Mouse (Mus musculus): ENCODE data around the gene Zbtb24. TPM values are rescaled to one million over a fixed set of nuclear protein-coding genes. Genes with fewer than 3 reads are reported as not detected.
A peak's percentile ranks its signal among the peaks of the same experiment; 100 is the strongest.
"Not testable (repeated sequence)": the region's sequence is repeated elsewhere in the genome, so short reads cannot be mapped to it uniquely, and the experiment has no call there.

Gene Zbtb24
- polyA plus RNA-seq (2012; rRNA removed) = 14.3 and 15.3 TPM in 2 replicates

GRCm38 (mm10) chr10:41450137-41450670 lies at the start of gene Zbtb24:
TSS of gene Zbtb24 (plus strand) at chr10:41450383.
- no peak for DNase-seq (ENCODE audit: low read depth)

DNA sequence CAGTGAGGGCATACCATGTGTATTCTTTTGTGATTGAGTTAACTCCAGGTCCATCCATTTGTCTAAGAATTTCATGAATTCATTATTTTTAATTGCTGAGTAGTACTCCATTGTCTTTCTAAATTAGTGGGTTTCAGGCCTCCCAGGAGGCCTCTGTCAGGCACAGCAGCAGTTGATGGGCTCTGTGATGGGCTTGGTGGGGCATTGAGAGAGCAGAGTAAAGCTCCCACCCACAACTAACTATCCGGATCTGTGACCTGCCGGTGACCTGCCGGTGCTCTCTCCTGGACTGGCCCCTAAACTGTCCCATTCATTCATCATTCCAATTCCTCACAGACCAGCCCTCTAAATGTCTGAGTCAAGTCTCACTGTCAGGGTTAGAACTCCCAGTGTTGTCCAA lies 49.1 kb upstream of the Zbtb24 start:
- DNase-seq (ENCODE audit: low read depth) = no peak

GRCm38 (mm10) chr10:41403364-41403763 lies 46.8 kb upstream of the Zbtb24 start:
- DNase-seq (ENCODE audit: low read depth) = no peak

GRCm38 (mm10) chr10:41403893-41404612 lies 46.1 kb upstream of the Zbtb24 start:
- no peak for DNase-seq (ENCODE audit: low read depth)

GRCm38 (mm10) chr10:41410176-41410575 lies 40.0 kb upstream of the Zbtb24 start:
- not testable (repeated sequence) for DNase-seq (ENCODE audit: low read depth)

- not testable (repeated sequence) for DNase-seq (ENCODE audit: low read depth)
Measured at GRCm38 (mm10) chr10:41410821-41411220, 39.4 kb upstream of the Zbtb24 start.

DNA sequence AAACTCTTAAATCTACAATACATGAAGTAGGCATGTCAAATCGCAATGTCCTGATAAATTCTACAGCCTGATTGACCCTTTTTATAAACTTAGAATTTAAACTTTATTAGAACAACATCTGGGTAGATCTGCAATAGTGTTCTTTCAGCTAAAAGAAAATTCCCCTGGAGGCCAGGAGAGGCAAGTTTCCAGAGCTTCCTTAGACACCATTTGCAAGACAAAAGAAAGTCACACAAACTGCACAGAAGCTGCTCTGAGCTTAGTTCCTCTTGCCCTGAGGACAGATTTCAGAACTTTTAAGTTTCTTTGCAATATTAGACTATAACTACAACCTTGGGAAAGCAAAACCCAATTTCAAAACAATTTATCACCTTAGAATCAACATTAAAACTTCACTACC lies 36.7 kb upstream of the Zbtb24 start:
- peak; percentile 4 for DNase-seq (ENCODE audit: low read depth)

GRCm38 (mm10) chr10:41415368-41415767 lies 34.8 kb upstream of the Zbtb24 start:
- not testable (repeated sequence) for DNase-seq (ENCODE audit: low read depth)

DNA sequence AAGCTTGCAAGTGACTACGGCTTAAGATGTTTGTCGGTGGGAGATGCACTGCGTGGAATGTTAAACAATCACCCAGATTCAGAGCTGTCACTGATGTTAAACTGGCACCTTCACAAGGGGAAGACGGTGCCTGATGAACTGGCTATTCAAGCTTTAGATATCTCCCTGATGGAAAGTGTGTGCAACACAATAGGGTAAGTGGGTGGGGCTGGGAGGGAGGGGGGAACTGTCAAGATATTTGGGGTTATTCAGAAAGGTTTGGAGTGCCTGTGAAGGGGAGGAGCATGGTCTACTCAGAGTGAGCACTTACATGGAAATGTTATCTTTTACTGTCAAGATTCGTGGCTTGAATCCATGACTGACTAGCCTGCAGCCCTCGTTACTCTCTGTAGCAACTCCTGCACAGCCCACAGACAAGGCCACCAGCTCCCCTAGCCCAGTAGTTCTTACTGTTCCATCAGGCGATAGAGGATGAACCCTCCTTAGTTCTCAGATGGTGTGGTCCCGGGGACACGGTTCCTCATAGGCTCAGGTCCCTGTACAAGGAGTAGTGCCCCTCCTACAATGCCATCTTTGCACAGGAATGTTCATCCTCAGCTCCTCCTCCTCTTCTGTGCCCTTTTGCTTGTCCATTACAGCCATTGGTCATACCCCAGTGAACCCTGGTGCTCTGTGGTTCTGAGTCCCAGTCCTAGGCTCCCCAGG lies 29.5 kb upstream of the Zbtb24 start:
- no peak for DNase-seq (ENCODE audit: low read depth)

DNA sequence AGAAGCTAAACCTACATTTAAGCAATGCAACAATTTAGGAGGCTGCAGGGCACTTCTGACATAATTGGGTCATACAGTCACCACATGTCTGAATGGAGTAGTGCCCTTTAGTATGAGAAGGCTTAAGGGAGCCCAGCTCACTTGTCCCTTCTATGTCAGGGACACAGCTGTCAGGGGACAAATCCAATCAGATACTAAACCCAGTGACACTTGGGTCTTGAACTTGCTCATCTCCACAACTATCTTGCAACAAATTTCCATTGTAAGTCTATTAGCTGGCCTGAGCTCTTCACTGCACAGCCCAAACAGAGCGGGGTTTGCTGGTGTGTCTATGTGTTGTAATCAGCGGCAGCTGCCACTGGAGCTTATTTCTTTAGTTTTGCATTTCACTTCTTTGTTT lies 26.5 kb upstream of the Zbtb24 start:
- no peak for DNase-seq (ENCODE audit: low read depth)

GRCm38 (mm10) chr10:41426368-41426767 lies 23.8 kb upstream of the Zbtb24 start:
- no peak for DNase-seq (ENCODE audit: low read depth)

DNA sequence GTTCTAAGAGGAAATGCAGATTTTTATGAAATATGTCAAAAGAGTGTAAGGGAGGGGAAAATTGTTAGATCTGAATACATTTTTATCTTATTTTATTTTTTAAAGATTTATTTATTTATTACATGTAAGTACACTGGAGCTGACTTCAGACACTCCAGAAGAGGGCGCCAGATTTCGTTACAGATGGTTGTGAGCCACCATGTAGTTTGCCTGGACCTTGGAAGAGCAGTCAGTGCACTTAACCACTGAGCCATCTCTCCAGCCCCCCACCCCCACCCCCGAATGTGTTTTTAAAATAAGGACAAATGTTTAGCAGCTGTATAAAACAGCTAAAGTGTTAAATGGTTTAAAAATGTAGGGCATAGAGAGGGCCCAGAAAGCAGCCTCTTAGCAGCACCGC lies 15.6 kb upstream of the Zbtb24 start:
- DNase-seq (ENCODE audit: low read depth) = no peak

DNA sequence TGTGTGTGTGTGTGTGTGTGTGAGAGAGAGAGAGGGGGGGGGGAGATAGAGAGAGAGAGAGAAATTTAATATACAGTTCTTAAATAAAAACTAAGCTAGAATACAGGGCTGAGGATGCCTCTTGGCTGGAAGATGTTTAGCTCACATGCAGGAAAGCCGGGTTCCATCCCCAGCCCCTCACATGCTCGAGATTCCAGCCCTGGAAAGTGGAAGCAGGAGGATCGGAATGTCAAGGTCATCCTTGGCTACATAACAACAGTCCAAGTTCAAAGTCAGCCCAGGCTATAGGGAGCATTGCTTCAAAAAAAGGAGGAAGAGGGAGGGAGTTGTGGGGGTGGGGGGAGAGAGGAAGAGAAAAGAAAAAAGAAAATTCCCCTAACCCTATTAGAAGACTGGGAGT lies 15.0 kb upstream of the Zbtb24 start:
- DNase-seq (ENCODE audit: low read depth) = no peak

DNA sequence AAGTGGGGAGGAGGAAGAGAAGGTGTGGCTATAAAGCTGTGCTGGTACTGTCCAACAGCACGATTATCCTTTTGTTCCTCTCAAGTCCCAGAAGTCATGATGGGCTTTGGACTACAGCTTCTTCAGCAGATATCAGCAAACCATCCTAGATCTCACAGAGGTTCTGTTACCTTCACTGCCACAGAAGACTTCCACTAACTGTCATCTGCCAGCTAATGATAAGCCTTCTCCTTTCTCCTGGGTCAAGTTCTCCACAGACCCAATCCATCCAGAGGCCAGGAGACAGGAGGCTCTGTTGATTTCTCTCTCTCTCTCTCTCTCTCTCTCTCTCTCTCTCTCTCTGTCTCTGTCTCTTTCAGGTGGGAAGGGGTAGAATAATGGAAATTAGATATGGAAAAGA lies 2.0 kb upstream of the Zbtb24 start:
- no peak for DNase-seq (ENCODE audit: low read depth)

GRCm38 (mm10) chr10:41449684-41450083 lies 499 bp upstream of the Zbtb24 start:
- DNase-seq (ENCODE audit: low read depth) = no peak

DNA sequence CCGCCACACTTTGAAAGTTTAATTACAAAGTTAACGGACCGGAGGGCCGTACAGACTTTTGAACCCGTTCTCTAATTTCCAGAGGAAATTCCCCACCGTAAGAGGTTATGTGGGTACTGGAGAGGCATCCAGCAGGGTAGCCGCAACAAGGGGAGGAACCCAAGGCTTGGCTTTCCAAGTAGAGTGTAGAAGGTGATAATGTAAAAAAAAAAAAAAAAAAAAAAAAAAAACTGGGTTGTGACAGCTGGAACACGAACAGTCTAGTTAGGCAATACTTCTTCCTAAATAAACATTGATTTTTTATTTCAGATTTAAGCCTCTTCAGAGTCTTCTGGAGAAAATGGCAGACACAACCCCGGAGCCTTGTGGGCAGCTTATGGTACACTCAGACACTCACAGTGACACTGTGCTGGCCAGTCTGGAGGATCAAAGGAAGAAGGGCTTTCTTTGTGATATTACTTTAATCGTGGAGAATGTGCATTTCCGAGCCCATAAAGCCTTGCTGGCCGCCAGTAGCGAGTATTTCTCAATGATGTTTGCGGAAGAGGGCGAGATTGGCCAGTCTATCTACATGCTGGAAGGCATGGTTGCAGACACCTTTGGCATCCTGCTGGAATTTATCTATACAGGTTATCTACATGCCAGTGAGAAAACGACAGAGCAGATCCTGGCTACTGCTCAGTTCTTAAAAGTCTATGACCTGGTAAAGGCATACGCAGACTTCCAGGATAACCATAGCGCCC lies 768 bp downstream of the Zbtb24 start:
- DNase-seq (ENCODE audit: low read depth) = no peak

DNA sequence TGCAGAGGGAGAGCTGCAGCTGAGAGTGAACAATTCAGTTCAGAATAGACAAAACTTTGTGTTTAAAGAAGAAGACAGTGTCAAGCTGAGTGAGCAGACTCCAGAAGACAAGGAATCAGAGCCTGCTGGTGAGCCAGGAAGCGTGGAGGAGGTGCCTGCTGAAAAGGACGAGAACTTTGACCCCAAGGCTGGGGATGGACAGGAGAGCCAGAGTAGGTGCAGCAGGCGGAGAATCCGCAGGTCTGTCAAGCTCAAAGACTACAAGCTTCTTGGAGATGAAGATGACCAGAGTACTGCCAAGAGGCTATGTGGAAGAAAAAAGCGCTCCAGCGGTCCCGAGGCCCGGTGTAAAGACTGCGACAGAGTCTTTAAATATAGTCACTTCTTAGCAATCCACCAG lies 1.5 kb downstream of the Zbtb24 start:
- no peak for DNase-seq (ENCODE audit: low read depth)

GRCm38 (mm10) chr10:41452791-41453190 lies 2.6 kb downstream of the Zbtb24 start:
- DNase-seq (ENCODE audit: low read depth) = no peak

- no peak for DNase-seq (ENCODE audit: low read depth)
Measured at GRCm38 (mm10) chr10:41459990-41460389, 9.8 kb downstream of the Zbtb24 start.

GRCm38 (mm10) chr10:41460501-41460900 lies 10.3 kb downstream of the Zbtb24 start:
- no peak for DNase-seq (ENCODE audit: low read depth)

DNA sequence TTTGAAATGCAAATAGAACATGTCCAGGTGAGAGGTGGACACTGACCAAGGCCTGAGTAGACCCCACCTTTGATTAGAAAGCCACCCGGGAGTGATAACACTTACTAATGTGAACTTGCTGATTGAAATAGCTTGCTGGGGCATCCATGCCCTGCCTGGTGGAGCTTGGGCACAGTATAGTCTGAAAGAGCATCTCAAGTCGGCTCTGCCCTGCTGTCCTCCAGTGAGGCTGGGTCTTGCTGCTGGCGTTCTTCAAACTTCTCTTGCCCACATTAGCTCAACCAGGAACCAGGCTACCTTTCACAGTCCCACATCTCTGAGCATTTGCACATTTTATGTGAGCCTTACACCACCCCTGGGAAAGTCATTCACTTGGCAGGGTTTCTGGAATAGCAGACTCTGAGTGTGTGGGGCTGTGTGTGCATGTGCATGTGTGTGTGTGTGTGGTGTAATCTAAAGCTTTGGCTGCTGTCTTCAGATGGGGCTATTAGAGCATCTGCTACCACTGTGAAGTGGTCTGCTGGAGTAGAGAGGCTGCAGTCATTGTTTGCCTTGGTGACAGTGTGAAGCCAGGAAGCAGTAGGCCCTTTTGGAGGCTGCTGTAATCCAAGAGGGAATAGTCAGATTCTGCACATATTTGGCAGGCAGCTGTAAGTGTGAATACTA lies 11.0 kb downstream of the Zbtb24 start:
- DNase-seq (ENCODE audit: low read depth) = no peak

DNA sequence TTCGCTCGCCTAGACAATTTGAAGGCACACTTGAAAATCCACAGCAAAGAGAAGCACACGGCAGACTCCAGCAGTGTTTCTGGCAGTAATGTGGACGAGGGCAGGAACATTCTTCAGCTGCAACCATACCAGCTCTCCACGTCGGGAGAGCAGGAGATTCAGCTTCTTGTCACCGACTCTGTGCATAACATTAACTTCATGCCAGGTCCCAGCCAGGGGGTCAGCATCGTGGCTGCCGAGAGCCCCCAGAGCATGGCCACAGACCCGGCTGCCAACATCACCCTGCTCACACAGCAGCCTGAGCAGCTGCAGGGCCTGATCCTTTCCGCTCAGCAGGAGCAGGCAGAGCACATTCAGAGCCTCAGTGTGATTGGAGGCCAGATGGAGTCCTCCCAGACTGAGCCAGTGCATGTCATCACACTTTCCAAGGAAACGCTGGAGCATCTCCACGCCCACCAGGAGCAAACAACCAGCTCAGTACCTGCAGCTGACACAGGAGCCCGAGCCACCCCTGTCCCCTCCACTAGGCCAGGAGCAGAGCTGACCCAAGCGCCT lies 14.3 kb downstream of the Zbtb24 start:
- DNase-seq (ENCODE audit: low read depth) = no peak
